Mouse (Mus musculus) lung, embryonic 14.5 days (tissue): ENCODE results near the gene Dyrk1a. TPM values are rescaled to one million over a fixed set of nuclear protein-coding genes. Genes with fewer than 3 reads are reported as not detected.

Experiments used
- ATAC-seq: fragments of 200-750 bp; cut with Nextera tagmentation; 2 replicates; pipeline ENCODE4 v1.8.0; 2017; ENCODE audit warnings: mild to moderate bottlenecking, moderate TSS enrichment, moderate library complexity; ENCODE audit not compliant: insufficient read depth
- DNase-seq: peaks from one replicate; pipeline ENCODE4 v3.0.0-alpha.2; 2015
- H3K27ac ChIP-seq: fragments of 300-500 bp; sonication (generic); 2 replicates; pipeline ENCODE4 v1.5.1; 2014; ENCODE audit warnings: low read depth, mild to moderate bottlenecking, moderate library complexity
- H3K27me3 ChIP-seq: fragments of 300-500 bp; sonication (generic); 2 replicates; pipeline ENCODE4 v1.6.1; 2014; ENCODE audit warnings: low read length, control low read depth; ENCODE audit not compliant: insufficient read depth
- H3K36me3 ChIP-seq: fragments of 300-500 bp; sonication (generic); 2 replicates; pipeline ENCODE4 v1.6.1; 2014; ENCODE audit warnings: control low read depth; ENCODE audit not compliant: insufficient read depth
- H3K4me1 ChIP-seq: fragments of 300-500 bp; sonication (generic); 2 replicates; pipeline ENCODE4 v1.6.1; 2014; ENCODE audit warnings: antibody characterized with exemption, control low read depth; ENCODE audit not compliant: insufficient read depth
- H3K4me2 ChIP-seq: fragments of 300-500 bp; sonication (generic); 2 replicates; pipeline ENCODE4 v1.6.1; 2014; ENCODE audit warnings: mild to moderate bottlenecking
- H3K4me3 ChIP-seq: fragments of 300-500 bp; sonication (generic); 2 replicates; pipeline ENCODE4 v1.5.1; 2014; ENCODE audit warnings: low read depth, low read length
- H3K9ac ChIP-seq: fragments of 300-500 bp; sonication (generic); 2 replicates; pipeline ENCODE4 v1.6.1; 2014
- H3K9me3 ChIP-seq: fragments of 300-500 bp; sonication (generic); 2 replicates; pipeline ENCODE4 v1.6.1; 2016; ENCODE audit warnings: low read depth, low read length, control low read depth
- CTCF ChIP-seq: IDR thresholded peaks from 2 replicates; pipeline ENCODE4 v1.5.1; 2016; ENCODE audit warnings: antibody characterized with exemption, low read depth
- WGBS: fragments of 180-500 bp; shearing (Covaris S2); extraction: QIAGEN DNeasy Blood & Tissue Kit; methylation state at CpG from one replicate; pipeline ENCODE4 v1.1.7; 2014; 5-methylcytosine and 5-hydroxymethylcytosine counted together
- polyA plus RNA-seq: library from polyadenylated mRNA; unstranded; fragments of >200 nt; fragmentation: Nextera tagmentation; extraction: Ambion mirVana; gene quantifications from 2 replicates; pipeline ENCODE4 v1.2.1, GENCODE M21; 2014

Gene Dyrk1a
- polyA plus RNA-seq: 11.2 and 11.8 TPM in 2 replicates

DNA sequence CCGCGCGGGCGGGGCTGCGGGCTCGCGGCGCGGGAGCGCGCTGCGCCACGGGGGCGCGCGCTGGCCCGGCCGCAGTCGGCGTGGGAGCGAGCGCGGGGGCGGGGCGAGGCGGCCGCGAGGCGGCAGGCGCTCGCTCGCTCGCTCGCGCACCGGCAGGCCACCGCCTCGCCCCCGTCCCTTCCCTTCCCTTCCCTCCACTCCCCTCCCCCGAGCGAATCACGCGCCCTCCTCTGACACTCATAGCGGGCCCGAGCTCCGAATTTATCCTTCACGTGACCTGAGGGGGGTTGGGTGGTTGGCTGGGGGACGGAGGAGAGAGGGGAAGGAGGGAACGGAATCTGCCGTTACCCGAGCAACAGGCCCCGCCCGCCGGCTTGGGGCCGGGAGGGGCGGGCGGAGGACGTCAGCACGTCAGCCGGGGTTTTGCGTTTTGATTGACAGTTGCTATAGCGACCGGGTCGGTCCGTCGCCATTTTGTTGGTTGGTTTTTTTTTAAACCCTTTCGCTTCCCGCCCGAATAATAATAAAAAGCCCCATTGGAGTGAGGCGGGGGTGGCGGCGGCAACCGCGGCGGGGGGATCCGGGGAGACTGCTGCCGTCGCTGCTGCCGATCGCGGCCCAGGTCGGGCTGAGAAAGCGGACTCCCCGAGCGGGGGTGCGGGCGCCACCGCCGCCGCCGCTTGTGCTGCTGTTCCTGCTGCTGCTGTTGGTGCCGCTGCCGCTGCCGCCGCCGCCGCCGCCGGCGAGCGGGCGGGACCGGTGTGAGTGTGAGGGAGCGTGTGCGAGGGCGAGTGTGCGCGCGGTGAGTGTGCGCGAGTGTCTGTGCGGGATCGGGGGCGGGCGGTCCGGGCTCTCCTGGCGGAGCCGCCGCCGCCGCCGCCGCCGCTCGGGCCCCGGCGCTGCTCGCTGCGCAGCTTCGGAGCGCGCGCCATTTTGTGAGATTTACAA is at the start of gene Dyrk1a:
Gene Dyrk1a, plus strand, starts transcription at position 782 of the 948 bp plus-strand sequence.
- under 1% methylated on average over 96 of the region's 133 CpGs for WGBS
- no peaks in the 10 kb centered on the region for H3K36me3 ChIP-seq
- peak within 1 kb of the TSS; percentile 90 for H3K4me2 ChIP-seq
- peak within 1 kb of the TSS; percentile 98 for H3K4me3 ChIP-seq
- peaks cover 16% of the 10 kb centered on the region for H3K4me1 ChIP-seq
- ATAC-seq: peak; percentile 92
- no peak for TF ChIP-seq CTCF
- peak; percentile 100 for DNase-seq
- peak within 1 kb of the TSS; percentile 100 for H3K27ac ChIP-seq
- H3K9me3 ChIP-seq: no peaks in the 10 kb centered on the region
- H3K27me3 ChIP-seq: no peaks in the 10 kb centered on the region
- H3K9ac ChIP-seq: peak within 1 kb of the TSS; percentile 100

DNA sequence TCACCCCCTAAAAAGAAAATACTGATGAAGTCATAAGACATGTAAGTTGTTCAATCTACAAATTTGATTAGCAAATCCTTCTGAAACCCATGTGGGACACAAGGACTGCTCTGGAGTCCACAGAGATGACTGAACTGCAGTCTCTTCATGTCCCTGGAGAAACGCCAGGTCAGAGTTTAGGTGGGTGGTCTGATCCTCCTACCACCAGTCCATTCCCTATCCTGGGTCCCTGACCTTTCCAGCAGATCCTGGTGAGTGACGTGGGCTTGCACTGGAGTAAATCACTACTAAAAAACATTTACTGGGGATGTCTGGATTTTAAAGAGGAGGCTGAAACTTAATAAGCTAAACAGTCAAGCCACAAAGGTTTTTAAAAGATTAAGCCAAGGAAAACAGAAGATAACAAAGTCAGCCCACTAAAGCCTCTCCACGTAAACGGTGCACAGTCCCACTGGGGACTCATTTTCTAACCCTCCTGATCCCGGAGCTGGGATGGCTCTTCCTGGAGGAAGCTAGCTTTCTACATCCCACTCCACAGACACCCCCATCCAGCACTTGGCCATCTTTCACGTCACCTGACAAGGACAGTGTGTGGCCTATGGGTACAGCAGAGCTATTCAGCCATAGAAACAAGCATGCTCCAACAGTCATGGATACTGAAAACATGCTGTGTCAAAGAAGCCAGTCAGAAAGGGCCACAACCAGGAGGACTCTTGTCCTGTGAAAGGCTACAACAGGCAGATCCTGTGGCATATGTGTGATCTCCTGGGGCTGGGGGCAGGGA is 46.0 kb upstream of the Dyrk1a start:
- H3K27ac ChIP-seq: peak overlapping the region; percentile 42
- ATAC-seq (no peak), DNase-seq (peak; percentile 14)
- H3K4me3 ChIP-seq: no peak overlapping the region
- peaks cover 23% of the 10 kb centered on the region for H3K4me1 ChIP-seq
- no peak for TF ChIP-seq CTCF
- no peaks in the 10 kb centered on the region for H3K27me3 ChIP-seq
- H3K4me2 ChIP-seq: peak overlapping the region; percentile 40
- H3K36me3 ChIP-seq: no peaks in the 10 kb centered on the region
- no peaks in the 10 kb centered on the region for H3K9me3 ChIP-seq
- peak overlapping the region; percentile 34; the same call in 1 of the 2 replicates for H3K9ac ChIP-seq
- 44% methylated on average over 6 of the region's 6 CpGs for WGBS

DNA sequence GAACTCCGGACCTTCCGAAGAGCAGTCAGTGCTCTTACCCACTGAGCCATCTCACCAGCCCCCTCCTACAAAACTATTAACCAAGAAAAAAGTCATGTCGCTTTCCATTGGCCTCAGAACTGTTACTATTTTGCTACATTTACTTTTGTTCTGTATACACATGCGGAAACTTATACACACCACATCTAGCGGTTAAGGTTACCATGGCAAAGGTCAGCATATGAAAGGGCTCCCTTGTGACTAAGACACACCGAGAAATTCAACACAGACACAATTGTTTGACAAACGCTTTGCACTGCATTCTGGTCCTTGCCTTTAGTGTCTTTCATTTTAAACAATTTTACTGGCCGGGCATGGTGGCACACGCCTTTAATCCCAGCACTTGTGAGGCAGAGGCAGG is 45.1 kb upstream of the Dyrk1a start:
- no peak for DNase-seq
- WGBS: 77% methylated on average over 9 of the region's 9 CpGs
- Histone ChIP-seq H3K4me3 (peak overlapping the region; percentile 76; the same call in 1 of the 2 replicates), H3K4me2 (peak overlapping the region; percentile 82; the same call in 1 of the 2 replicates), H3K27ac (no peak overlapping the region), H3K9me3 (no peaks in the 10 kb centered on the region), H3K27me3 (no peaks in the 10 kb centered on the region), H3K36me3 (no peaks in the 10 kb centered on the region), H3K4me1 (peaks cover 19% of the 10 kb centered on the region), H3K9ac (no peak overlapping the region; the same call in 1 of the 2 replicates)
- TF ChIP-seq CTCF: no peak
- ATAC-seq: no peak

DNA sequence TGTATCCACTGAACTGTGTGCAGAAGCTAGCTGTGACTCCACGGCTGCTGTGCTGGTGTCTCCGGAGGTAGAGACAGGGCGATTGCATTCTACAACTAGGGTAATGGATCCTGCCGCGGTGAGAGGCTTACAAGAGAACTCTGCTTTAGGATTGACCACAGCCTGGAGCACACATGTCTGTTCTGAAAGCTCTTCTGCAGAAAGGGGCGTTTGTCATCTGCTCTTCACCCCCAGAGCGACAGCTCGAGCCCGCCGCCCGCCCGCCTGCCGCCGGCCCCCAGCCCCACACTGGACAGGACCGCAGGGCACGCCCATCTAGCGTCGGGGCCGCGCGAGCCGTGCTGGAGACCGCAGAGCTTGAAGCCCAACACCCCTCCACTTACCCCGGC is 43.9 kb upstream of the Dyrk1a start:
- peak overlapping the region; percentile 82 for H3K4me2 ChIP-seq
- 0% methylated on average over 24 of the region's 24 CpGs for WGBS
- no peak for TF ChIP-seq CTCF

DNA sequence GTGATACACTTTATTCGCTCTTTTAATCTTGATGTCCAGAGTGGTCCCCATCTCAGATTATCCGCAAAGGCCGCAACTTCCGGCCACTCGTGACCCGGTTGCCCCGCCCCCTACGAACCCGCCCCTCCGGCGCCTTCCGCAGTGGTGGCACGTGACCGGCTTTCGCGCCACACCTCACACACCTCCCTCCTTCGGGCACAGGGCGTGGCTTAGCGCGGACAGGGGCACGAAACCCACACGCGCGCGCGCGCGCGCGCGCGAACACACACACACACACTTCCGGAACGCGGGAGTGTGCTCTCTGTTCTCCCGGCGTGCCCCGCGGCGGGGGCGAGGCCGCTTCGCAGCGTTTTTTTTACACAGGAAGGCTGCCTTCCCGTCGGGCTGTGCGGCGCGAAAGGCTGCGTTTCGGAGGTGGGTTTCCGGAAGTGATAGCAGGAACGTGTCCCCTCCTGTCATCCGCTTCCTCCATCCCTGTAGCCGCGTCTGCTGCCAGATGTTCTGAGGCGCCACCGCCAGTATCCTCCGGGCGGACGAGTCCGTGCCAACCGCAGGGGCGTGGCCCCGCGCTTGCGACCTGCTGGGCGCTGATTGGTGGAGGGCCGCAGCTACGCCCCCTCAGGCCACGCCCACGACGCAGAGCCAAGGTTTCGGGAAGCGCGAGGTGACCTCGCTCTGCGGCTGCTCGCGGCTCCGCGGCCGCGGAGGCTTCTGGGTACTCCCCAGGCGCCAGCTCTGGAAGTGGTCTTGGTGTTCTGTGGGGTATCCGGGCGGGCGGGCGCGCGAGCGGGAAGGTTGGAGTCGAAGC is 43.3 kb upstream of the Dyrk1a start, which contains the start of gene Vps26c:
Gene Vps26c, minus strand, starts transcription at position 487 of the 808 bp plus-strand sequence.
- peaks cover 17% of the 10 kb centered on the region for H3K4me1 ChIP-seq
- no peaks in the 10 kb centered on the region for H3K27me3 ChIP-seq
- H3K4me3 ChIP-seq: peak within 1 kb of the TSS; percentile 76
- 0 out of 2 replicates have a peak, but pooled peaks have one; percentile 3 for TF ChIP-seq CTCF
- ATAC-seq (peak; percentile 93), DNase-seq (peak; percentile 99)
- peak within 1 kb of the TSS; percentile 82 for H3K4me2 ChIP-seq
- no peaks in the 10 kb centered on the region for H3K36me3 ChIP-seq
- H3K9ac ChIP-seq: peak within 1 kb of the TSS; percentile 75
- peak within 1 kb of the TSS; percentile 96 for H3K27ac ChIP-seq
- under 1% methylated on average over 93 of the region's 93 CpGs for WGBS
- H3K9me3 ChIP-seq: no peaks in the 10 kb centered on the region

More for the DNA sequence above, 43.9 kb upstream of the Dyrk1a start:
- Histone ChIP-seq H3K4me1 (peaks cover 17% of the 10 kb centered on the region), H3K36me3 (no peaks in the 10 kb centered on the region), H3K27ac (peak overlapping the region; percentile 96), H3K4me3 (peak overlapping the region; percentile 76), H3K9me3 (no peaks in the 10 kb centered on the region), H3K9ac (peak overlapping the region; percentile 75), H3K27me3 (no peaks in the 10 kb centered on the region)
- ATAC-seq: peak; percentile 73
- DNase-seq: no peak

DNA sequence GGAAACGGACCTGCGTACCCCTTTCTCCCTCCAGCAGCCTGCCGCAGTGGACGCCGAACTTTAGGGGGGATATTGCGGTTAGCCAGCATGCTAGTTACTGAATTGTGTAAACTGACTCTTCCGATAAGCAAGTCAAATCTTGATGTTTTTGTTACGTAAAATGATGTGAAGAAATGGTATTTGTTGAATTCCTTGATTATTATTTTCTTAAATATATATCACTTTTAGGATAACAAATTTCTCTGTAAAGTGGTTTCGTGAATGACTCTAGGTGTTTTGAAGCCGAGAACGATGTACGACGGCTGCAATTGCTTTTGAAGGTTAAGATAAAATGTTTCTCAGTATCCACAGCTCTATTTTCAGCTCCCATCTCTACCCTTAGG is 42.7 kb upstream of the Dyrk1a start:
- Histone ChIP-seq H3K4me3 (peak overlapping the region; percentile 76), H3K27ac (peak overlapping the region; percentile 96), H3K4me2 (peak overlapping the region; percentile 82), H3K27me3 (no peaks in the 10 kb centered on the region), H3K9me3 (no peaks in the 10 kb centered on the region), H3K36me3 (no peaks in the 10 kb centered on the region), H3K9ac (peak overlapping the region; percentile 75), H3K4me1 (peaks cover 17% of the 10 kb centered on the region)
- WGBS: 2% methylated on average over 13 of the region's 13 CpGs
- no peak for DNase-seq
- TF ChIP-seq CTCF: no peak
- ATAC-seq: no peak
